Mouse (Mus musculus) heart, adult 9 months (tissue): ENCODE data around the gene Pdgfc.
"Not testable (repeated sequence)": the region's sequence is repeated elsewhere in the genome, so short reads cannot be mapped to it uniquely, and the experiment has no call there.

ENCODE experiments used
- DNase-seq, 2 experiments: peaks; one replicate each; pipeline ENCODE4 v3.0.0; 2022; ENCODE audit warnings: low spot score in 2 of 2

The Pdgfc gene

DNA sequence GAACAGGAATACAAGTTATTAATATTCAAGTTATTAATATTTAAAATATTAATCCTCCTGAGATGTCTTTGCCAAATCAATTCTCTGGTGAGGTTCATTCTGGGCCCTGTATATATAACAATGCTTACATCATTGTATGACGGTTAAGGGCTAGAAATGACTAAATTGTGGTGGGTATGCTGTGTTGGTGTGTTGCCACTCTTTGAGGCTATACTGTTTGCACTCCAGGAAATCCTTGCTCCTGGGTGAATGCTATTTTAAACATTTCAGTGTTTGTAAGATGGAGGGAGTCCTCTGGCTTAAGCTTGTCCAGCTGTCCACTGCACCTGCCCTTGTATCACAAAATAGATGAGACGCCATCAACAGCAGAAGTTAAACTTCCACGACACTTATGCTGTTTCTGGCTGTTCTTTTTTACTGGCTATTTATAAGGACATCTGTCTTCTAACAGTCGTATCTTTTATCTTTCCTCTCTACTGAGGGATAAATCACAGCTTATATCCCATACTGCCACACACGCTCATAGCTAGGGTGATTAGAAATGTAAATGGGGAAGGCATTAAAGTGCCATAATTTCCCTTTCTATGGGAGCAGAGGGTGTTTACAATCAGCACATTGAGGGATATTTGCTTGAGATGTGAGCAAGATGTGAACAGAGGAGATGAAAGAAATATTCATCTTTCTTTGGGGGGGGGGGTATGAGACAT, 9.3 kb downstream of the Pdgfc start:
- no peak for DNase-seq

DNA sequence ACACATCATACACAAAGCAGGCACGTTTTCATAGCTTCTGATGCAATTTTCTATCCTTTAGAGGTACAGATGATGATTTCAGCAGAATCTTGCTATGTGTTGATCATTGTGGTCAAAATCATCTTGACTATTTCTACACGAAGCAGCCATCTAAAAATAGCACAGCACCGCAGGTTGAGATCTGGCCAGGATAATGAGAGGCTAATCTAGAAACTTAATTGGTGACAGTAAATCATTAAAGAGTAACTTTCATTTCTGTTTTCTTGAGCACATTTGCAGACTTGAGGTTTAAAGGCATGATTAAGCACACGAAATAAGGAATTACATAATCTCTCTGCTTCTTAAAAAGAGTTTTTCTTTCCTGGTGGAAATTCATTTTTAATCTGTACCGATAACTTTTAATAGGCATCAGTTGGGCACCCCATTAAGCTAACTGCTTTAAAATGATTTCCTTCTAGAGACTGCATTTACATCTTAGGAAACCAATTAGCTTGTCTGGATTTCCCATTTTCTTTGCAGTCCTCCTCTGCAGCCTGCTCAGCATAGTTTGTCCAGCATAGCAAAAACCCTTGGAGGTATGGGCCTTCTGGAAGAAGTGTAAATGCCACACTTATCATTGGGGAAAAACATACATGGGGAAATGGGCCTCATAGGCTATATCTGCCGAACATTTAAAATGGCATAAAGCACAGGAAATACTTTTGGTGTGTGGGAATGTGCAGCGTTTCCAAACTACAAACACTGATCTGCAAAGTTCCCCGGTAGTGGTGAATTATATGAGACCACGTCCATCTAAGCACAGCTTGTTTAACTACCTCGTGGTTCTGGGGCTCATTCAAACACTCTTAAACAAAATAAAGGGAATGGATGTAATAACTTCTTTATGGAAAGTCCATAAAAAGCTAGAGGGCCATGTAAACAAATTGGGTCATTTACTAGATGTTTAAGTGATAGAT, 10.7 kb downstream of the Pdgfc start:
- DNase-seq, result no peak

DNA sequence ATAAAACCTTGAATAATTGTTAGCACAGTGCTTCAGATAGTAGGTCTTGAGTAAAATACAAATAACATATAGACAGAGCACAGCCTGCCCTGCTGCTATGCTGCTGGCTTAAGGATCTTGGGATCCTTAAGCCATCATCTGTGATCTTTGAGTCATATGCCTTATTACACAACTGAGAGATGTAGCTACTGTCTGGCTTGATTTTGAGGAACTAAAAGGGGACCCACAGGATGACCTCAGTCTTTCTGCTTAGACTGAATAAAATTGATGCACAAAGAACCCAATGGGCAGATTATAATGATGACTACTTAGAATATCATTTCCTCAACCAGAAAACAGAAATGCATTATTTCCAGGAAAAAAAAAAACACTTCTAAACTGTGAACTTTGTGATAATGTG, 15.3 kb downstream of the Pdgfc start:
- peak in 1 of 2 experiments; percentile 40 for DNase-seq

DNA sequence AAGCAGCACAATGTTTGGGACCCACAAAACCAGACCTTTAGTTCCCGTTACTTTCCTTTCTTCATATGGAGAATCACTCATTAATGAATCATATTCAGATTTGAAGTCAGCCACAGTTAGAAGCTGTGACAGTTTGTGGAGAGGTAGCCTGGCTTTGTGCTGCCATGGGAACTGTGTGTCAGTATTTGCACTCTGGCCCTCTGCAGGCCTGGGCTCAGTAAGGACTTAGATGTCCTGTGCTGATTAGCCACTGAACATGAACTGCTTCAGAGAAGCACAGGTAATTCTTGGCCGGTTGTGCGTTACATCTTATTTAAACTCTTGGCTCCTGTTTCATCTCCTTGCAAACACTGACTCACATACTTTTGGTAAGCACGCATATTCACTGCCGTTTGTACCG, 16.2 kb downstream of the Pdgfc start:
- DNase-seq, result no peak

DNA sequence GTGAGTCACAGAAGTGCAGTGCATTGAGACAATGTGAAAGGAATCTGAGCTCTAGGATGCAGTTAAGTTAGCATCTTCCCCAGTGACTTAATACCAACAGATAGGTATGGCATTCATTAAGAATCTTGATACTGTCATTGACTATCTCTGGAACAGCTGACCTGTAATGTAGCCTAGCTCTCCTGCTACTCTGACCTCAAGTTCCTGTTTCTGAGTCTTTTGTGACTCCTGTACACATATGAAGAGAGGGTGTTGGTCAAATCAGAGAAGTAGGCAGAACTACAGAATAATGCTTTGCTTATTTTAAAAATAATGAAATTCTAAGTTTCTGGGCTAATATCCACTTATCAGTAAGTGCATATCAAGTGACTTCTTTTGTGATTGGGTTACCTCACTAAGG, 17.9 kb downstream of the Pdgfc start:
- no peak for DNase-seq

DNA sequence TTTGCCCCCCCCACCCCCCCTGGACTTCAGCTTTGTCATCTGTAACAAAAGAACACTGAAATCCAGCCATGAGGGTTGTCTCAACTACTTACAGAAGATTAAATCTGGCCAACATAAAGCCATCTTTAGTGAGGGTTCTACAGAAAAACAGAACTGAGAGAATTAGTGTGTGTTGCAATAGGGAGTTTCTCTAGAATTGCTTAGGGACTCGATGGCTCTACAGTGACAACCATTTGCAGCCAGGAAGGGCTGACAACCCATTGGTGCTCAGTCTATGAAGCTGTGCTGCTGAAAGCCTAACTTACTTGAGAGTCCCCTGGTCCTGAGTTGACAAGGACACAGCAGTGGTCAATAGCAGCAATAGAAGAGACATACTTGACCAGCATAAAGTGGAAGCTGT, 21.5 kb downstream of the Pdgfc start:
- no peak for DNase-seq

DNA sequence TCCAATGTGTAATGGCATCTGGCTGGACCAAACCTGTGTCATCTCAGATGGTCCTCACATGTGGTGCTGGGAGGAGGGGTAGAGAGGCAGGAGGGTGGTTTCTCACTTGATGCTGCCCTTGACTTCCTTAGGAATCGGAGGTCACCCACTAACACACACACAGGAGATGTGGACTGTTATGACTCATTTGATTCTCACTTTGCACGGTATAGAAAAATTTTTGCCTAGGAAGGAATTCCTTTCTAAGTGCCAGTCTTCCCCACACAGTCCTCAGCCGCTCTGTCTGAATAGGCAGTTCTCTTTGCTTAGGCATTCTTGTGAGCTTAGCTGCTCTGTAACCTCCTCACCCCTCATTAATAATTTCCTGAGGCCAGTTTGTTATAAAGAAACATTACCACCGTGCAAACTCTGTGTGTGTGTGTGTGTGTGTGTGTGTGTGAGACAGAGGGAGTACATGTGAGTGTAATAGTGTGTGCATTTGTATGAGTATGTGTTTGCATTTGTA, 22.4 kb downstream of the Pdgfc start:
- DNase-seq, result no peak

DNA sequence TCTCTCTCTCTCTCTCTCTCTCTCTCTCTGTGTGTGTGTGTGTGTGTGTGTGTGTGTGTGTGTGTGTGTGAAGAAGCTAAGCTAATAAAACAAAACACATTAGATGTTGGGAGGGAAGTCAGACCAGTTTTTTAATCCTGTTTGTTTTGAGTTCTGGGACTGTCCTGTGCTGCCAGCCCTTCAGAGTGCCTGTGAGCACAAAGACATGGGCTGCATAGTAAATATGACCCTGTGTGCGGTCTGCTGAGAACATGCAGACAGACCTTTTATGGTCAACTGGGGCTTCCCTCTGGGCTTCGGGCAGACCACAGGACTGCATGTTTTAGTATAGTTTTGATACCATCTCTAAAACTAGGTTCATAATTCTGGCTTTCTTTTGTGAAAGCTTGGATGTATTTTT, 32.3 kb downstream of the Pdgfc start:
- no peak for DNase-seq

DNA sequence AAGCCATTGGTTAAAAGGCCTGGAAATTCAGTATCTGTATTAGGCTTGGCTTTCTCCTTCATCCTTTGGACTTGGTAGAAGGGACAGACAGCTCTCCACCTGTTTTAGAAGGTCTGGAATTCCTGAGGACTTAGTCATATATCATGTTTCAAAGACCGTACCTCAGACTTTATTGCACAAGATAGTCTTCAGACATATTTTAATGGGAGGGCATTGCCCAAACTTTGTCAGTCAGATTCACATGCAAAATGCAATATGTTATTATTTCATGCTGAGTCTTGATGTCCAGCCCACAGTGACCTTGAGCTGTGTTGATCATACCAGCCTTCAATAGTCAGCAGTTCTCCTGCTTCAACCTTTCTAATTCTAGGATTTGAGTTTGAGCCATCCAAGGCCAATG, 64.9 kb downstream of the Pdgfc start:
- no peak for DNase-seq

DNA sequence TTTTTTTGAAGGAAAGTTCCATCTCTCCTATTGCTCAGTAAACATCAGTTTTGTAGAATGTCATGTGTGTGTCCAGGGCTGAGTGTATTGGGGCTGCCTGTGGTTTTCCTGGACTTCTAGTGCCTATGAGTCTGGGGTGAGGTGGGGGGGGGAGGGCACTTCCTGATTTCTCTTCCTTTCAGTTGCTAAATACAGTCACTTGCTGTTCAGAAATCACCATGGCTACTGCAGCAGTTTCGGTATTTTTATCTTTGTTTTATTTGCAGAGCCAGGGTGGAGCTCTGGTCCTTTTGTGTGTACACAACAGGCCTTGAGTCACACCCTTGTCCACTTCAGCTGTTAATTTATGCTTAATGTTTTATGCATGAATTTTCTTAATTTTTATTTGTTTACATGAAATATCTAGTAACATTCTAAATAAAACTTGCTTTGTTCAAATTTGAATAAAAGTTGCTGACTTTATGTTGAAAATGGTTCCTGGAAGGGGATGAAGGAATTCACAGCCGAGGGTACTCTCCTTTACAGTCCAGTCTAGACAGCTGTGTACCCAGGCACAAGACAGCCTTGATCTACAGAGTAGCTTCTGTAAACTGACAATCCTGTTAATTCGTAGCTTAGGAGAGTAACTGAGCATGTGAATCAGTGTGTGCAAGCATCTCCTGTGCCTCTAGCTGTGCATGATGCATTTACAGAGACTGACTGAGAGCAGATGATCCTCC, 66.1 kb downstream of the Pdgfc start:
- peak in 1 of 2 experiments; percentile 3 for DNase-seq

DNA sequence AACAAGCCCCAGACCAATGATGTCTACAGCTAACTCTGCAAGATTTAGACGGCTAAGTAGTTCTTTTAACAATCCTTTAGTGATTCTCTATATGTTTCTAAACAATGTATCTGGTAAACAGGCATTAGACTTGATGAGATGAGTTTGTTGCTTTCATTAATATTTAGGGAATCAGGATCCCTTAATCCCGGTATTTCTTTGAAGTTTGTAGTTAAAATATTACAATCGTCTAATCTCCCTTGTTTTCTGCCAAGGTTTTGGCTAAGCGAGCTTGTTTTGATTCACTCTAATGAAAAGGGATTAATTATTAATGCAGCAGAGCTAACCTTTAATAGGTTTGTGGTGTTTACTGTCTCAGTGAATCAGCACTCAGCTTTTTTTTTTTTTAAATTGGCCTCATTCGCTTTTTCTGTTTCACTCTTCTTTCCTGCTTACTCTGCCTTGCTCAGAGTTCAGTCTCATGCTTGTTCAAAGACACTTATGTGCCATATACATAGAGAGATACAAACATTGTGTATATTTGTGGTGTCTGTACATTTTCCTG, 66.7 kb downstream of the Pdgfc start:
- DNase-seq, result no peak

DNA sequence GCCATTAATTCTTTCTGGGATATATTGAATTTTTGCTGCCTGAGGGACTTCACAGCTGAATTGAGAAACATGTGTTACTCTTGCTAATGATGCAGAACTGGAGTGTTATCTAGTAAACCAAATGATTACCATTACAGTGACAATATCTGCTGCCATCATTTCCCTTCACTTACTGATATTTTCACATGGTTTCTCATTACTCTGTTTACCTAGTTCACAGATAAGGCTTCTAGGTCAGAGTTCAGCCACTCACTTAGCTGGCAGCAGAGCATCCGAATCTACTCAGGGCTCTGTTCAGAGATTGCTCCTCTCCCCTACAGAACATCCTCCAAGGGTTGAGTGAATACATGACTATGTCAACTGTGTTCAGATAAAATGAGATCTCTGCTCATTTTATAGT, 71.3 kb downstream of the Pdgfc start:
- DNase-seq, result no peak

DNA sequence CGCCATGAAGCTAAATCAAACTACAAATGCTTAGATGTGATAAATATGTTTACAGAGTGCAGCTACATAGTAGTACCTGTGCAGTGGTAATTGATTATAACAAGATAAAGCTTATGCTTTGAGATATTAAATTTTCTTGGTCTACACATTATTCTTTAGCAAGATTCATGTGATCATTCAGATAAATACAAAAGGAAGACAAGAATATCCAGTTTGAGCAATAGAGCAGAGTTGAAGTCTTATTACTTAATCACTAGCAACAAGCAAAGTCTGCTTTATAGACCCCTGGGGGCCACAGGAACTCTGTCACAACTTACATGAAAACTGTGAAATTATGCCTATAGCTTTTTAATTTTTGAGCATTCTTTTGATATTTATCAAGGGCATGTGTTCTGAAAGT, 74.8 kb downstream of the Pdgfc start:
- no peak for DNase-seq

DNA sequence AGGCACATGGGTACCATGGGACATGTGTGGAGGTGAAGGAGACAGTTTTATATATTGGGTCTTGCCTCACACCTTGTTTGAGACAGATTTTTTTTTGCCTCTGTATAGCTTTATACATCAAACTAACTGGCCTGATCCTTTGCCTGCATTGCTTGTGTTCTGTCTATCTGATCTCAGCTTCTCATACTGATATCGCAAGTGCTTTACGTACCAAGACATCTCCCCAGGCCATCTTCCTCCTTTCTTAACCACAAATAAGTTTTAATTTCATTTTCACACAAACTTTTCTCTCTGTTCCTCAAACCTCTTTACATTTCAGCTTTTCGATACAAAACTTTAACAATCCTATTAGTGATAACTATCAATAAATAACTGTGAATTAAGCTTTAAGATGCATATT, 76.7 kb downstream of the Pdgfc start:
- no peak for DNase-seq

DNA sequence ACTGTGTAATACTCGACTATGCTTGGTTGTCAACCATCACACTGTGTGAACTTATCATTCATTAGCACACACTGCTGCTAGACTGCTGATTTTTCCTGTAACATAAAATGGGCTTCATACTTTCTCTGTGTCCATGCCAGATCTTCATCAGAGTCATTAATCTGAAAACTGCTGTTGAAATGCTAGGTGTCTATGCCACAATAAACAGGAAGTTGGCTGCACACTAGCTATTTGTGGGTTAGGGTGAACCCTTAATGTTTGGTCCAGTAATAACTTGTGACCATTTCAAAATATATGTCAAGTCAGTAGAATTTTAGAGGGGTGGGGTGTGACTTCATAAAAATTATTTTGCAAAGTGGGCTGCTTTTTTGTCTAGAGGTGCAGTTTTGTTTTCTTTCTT, 84.4 kb downstream of the Pdgfc start:
- no peak for DNase-seq

DNA sequence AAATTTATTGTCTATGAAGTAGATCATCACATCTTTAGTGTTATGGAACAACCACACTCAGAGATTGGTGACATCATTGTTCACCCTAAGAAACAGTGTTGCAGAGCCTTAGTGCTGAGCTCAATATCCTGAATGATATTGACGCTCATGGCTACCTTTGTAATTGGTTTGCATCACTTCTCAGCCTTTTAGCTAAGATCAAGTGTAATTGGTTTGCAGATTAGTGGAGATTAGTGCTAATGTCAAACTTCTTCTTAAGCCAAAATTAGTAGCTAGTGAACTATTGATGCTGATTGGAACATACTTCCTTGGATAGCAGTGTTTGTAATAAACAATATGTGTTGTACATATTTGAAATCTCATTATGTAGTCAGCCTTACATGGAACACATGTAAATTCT, 85.5 kb downstream of the Pdgfc start:
- DNase-seq, result no peak

DNA sequence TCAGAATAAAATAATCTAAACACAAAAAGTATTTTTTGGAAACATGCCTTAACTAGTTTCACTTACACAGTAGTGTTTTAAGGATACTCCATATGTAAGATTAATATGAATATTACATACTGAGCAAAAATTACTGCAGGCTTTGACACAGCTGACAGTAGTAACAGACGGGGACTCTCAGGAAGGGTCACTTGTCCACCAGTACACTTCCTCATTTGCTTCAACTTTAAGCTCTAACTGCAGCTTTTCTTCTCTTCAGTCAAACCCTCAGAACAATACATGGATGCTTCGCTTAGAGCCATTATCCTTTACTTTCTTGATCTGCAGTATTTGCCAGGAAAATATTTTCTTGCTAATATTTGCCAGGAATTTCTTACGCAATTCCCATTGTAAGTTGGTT, 87.2 kb downstream of the Pdgfc start:
- no peak for DNase-seq

DNA sequence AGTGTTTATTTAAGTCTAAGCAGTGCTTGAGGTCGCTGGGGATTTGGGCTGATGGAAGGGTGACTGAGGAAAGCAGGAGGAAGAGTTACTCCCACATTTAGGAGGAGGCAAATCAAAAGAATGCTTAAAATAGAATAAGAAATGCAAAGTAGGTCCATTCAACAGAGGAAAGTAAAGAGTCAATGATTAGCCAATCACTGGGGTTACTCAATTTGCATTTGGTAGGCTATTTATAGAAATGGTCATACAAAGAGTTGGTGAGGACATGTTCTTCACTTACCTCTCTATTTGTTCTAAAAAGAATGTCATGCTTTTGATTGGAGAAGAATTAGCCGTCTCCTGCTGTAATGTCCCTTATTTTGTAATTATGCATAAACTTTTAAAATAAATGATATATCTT, 90.8 kb downstream of the Pdgfc start:
- no peak for DNase-seq

DNA sequence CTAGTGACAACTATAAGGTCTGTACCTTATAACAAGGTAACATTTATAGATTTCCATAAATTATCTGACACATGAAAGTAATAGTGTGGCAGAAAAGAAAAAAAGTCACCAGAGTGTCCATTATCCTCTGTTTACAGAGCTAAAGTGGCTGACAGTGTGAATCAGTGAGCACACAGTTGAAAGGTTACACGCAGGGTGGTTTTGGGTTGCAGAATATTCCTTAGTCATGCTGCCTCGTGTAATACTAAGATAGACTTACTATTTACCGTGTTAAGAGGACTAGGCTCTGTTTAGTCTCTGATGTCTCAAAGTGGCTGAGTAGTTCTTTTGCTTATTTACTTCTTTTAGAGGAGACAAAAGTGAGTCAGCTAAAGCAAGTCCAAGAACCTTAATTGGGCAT, 100.8 kb downstream of the Pdgfc start:
- DNase-seq, result no peak

DNA sequence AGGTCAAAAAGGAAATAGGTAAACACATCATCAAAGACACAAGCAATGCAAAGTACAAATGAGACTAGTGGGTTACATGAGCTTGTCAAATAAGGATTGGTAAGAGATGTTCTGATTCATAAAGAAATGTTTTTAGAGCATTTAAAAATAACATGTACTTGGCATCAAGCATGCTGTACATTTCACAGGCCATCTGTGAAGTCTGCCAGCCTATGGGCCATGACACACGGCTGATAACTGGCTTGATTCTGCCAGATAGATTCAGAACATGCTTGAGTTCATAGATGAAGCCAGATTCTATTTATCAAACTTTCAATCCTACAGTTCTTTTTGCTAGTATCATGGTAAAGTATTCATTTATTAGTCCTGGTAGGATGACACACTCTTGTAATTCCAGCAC, 101.8 kb downstream of the Pdgfc start:
- DNase-seq, result not testable (repeated sequence)

DNA sequence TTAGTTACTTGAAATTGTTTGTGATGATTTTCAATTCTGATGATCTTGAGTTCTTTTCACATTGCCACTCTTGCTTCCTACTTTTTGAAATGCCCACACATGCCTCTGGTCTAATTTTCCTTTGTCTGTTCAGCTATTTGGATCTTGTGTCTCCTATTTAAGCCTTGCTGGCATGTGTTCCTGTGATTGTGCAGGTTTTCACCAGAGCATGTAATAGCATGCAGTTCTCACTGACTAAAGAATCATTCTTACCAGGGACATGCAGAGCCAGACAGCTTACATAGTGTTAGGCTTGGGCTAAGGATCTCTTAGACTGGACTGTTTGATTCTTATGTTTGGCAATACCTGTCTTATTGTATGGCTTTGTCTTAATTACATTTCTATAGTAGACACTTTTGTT, 107.5 kb downstream of the Pdgfc start:
- no peak for DNase-seq

DNA sequence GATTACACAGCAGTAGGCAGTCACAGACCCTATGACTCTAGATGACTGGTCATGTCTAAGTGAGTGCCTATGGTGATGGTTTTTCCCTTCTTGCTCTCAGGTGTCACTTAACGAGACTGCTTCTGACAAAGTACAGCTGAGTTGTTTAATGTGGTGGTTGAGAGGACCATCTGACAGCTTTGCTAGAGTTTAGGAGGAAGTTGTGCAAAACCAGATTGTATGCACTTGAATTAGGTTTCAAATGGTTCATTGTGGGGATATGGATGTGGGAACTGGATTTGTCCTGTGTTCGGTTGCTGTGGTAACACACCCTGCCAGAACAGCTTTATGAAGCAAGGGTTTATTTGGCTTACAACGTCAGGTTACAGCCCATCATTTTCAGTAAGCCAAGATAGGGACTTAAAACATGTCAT, 112.9 kb downstream of the Pdgfc start:
- DNase-seq, result no peak
